Mouse (Mus musculus) MN1 (cell line): ENCODE results near the gene Tiam2.

Source experiments
- DNase-seq: peaks from one replicate; pipeline ENCODE4 v3.0.0-alpha.2; 2016; ENCODE audit warnings: low spot score

Gene Tiam2

DNA sequence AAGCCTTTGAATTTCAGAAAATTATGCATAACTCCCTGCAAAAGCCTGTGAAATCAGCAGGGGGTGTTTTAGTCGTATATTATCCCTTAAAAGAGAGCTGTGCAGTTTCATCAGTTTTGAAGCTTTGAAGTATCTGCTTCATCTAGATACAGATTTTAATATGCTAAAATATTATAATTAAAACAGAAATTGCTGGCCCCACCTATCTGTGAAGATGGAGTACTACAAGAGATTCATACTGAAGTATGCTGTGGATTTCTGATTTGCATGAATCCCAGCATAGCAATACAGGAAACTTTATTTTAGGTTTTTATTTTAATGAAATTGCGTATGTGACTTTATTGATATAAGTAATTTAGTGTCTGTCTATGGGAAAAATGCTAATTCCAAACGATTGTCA is 234.2 kb downstream of the Tiam2 start:
- DNase-seq = no peak

DNA sequence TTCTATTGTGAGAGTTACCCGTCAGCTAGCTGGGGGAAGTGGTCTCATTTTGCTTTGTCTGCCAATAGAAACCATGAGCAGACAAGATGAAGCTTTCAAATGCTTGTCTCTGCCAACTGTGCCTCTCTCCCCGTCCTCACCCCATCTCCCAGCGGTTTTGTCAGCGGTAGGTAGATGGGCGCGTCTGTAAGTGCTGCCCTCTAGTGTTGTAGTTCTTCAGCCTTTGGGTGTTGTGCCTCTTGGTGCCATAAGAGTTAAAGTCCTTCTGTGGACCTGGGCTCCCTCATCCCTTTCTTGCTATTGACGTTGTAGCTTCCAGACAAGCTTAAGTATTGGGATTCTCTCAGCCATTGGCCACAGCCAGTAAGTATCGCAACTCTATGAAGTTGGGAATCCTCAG is 236.0 kb downstream of the Tiam2 start:
- no peak for DNase-seq

DNA sequence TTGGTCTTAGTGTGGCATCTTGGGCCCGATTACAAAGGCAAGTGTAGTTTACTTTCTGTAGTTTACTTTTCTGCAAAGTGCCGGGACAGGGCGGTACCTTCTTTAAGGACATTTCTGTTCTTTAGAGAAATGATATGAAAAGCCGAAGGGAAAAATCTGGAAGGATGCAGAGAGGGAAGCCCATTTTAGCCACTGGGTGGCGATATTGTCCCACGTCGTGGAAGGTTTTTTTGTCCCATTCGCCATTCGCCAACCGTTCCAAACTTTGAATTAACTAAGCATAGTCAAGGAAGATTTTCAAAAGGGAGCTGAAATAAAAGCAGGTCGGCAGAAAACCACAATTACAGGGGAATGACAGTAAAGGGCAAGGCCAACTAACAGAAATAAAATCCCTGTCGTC is 244.5 kb downstream of the Tiam2 start:
- DNase-seq = peak; percentile 69
